Mouse (Mus musculus): ENCODE data around the gene Banf1.
"Not testable (repeated sequence)": the region's sequence is repeated elsewhere in the genome, so short reads cannot be mapped to it uniquely, and the experiment has no call there.

Banf1 gene

GRCm38 (mm10) chr19:5367053-5367359 is at the start of gene Banf1:
TSS of gene Banf1 (minus strand) at chr19:5367168.
- DNase-seq (ENCODE audit: low spot score in 2 of 2) = no peak

GRCm38 (mm10) chr19:5414534-5414957 is 47.6 kb upstream of the Banf1 start:
- DNase-seq (ENCODE audit: low spot score in 2 of 2) = peak in 1 of 2 experiments; percentile 54

GRCm38 (mm10) chr19:5413840-5414239 is 46.9 kb upstream of the Banf1 start:
- no peak for DNase-seq (ENCODE audit: low spot score in 2 of 2)

- no peak for DNase-seq (ENCODE audit: low spot score in 2 of 2)
Observed at GRCm38 (mm10) chr19:5411961-5412360, 45.0 kb upstream of the Banf1 start.

- no peak for DNase-seq (ENCODE audit: low spot score in 2 of 2)
Observed at GRCm38 (mm10) chr19:5410641-5411040, 43.7 kb upstream of the Banf1 start.

- DNase-seq (ENCODE audit: low spot score in 2 of 2) = no peak
Observed at GRCm38 (mm10) chr19:5409068-5409467, 42.1 kb upstream of the Banf1 start.

- DNase-seq (ENCODE audit: low spot score in 2 of 2) = no peak
Observed at GRCm38 (mm10) chr19:5408057-5409001, 41.4 kb upstream of the Banf1 start.

- DNase-seq (ENCODE audit: low spot score in 2 of 2) = no peak
Observed at GRCm38 (mm10) chr19:5407133-5407532, 40.2 kb upstream of the Banf1 start.

- not testable (repeated sequence) for DNase-seq (ENCODE audit: low spot score in 2 of 2)
Observed at GRCm38 (mm10) chr19:5406531-5407126, 39.7 kb upstream of the Banf1 start.

- DNase-seq (ENCODE audit: low spot score in 2 of 2) = no peak
Observed at GRCm38 (mm10) chr19:5405924-5406323, 39.0 kb upstream of the Banf1 start.

- DNase-seq (ENCODE audit: low spot score in 2 of 2) = no peak
Observed at GRCm38 (mm10) chr19:5402293-5402692, 35.3 kb upstream of the Banf1 start, which contains the start of gene Tsga10ip. TSS of gene Tsga10ip (minus strand) at chr19:5402526.

GRCm38 (mm10) chr19:5401073-5401472 is 34.1 kb upstream of the Banf1 start:
- not testable (repeated sequence) for DNase-seq (ENCODE audit: low spot score in 2 of 2)

GRCm38 (mm10) chr19:5395371-5395770 is 28.4 kb upstream of the Banf1 start:
- no peak for DNase-seq (ENCODE audit: low spot score in 2 of 2)

GRCm38 (mm10) chr19:5394168-5394567 is 27.2 kb upstream of the Banf1 start:
- no peak for DNase-seq (ENCODE audit: low spot score in 2 of 2)

GRCm38 (mm10) chr19:5392892-5393291 is 25.9 kb upstream of the Banf1 start:
- peak; percentile 51 to 68 for DNase-seq (ENCODE audit: low spot score in 2 of 2)

- DNase-seq (ENCODE audit: low spot score in 2 of 2) = no peak
Observed at GRCm38 (mm10) chr19:5390416-5390815, 23.4 kb upstream of the Banf1 start.

- peak; percentile 26 to 29 for DNase-seq (ENCODE audit: low spot score in 2 of 2)
Observed at GRCm38 (mm10) chr19:5389647-5390046, 22.7 kb upstream of the Banf1 start.

GRCm38 (mm10) chr19:5388588-5389242 is 21.7 kb upstream of the Banf1 start, which contains the start of gene Sart1:
TSS of gene Sart1 (minus strand) at chr19:5388703.
- DNase-seq (ENCODE audit: low spot score in 2 of 2) = peak; percentile 90 to 95

GRCm38 (mm10) chr19:5388011-5388441 is 21.1 kb upstream of the Banf1 start:
- no peak for DNase-seq (ENCODE audit: low spot score in 2 of 2)

- no peak for DNase-seq (ENCODE audit: low spot score in 2 of 2)
Observed at GRCm38 (mm10) chr19:5384715-5385114, 17.7 kb upstream of the Banf1 start.

GRCm38 (mm10) chr19:5383326-5383725 is 16.4 kb upstream of the Banf1 start:
- DNase-seq (ENCODE audit: low spot score in 2 of 2) = no peak

- no peak for DNase-seq (ENCODE audit: low spot score in 2 of 2)
Observed at GRCm38 (mm10) chr19:5377446-5377845, 10.5 kb upstream of the Banf1 start.
